Mouse (Mus musculus) erythroblast, embryonic 14.5 days (primary cell): ENCODE data around the gene Syt13. TPM values are rescaled to one million over a fixed set of nuclear protein-coding genes. Genes with fewer than 3 reads are reported as not detected.

ENCODE experiments used
- H3K27me3 ChIP-seq: 2 replicates; pipeline ENCODE4 v1.6.1; 2012; ENCODE audit warnings: inconsistent platforms; ENCODE audit not compliant: control insufficient read depth
- H3K36me3 ChIP-seq: 2 replicates; pipeline ENCODE4 v1.6.1; 2012; ENCODE audit warnings: mild to moderate bottlenecking, inconsistent platforms; ENCODE audit not compliant: control insufficient read depth
- H3K4me1 ChIP-seq: 2 replicates; pipeline ENCODE4 v1.6.1; 2012; ENCODE audit warnings: inconsistent platforms; ENCODE audit not compliant: control insufficient read depth
- H3K4me3 ChIP-seq: replicated peaks from 2 replicates; pipeline ENCODE3; 2012; ENCODE audit warnings: moderate library complexity, mild to moderate bottlenecking, inconsistent platforms
- H3K9me3 ChIP-seq: 2 replicates; pipeline ENCODE4 v1.6.1; 2012; ENCODE audit warnings: low read length, inconsistent platforms, mixed read lengths; ENCODE audit not compliant: control insufficient read depth
- GATA1 ChIP-seq: IDR thresholded peaks from 2 replicates; pipeline ENCODE4 v1.6.1; 2012; ENCODE audit warnings: low read length, inconsistent platforms, mixed read lengths
- TAL1 ChIP-seq: IDR thresholded peaks from 3 replicates; pipeline ENCODE4 v1.6.1; 2012; ENCODE audit warnings: low read length, inconsistent platforms, mixed read lengths
- polyA plus RNA-seq: library from polyadenylated mRNA; stranded (reverse); fragments of >175 nt; gene quantifications from 2 replicates; pipeline ENCODE4 v1.2.3, GENCODE M21; 2012

Gene Syt13
- polyA plus RNA-seq, 1 experiment = not detected

- H3K4me1 ChIP-seq = no peaks in the 10 kb centered on the region
- no peaks in the 10 kb centered on the region for H3K36me3 ChIP-seq
- H3K27me3 ChIP-seq = no peaks in the 10 kb centered on the region
- H3K9me3 ChIP-seq = no peaks in the 10 kb centered on the region
- TF ChIP-seq TAL1 (no peak), GATA1 (no peak)
- H3K4me3 ChIP-seq = no peak overlapping the region
Measured at GRCm38 (mm10) chr2:92884976-92885375, 29.9 kb upstream of the Syt13 start.

- no peaks in the 10 kb centered on the region for H3K4me1 ChIP-seq
- no peak overlapping the region for H3K4me3 ChIP-seq
- no peak for TF ChIP-seq GATA1
- TF ChIP-seq TAL1 = no peak
- no peaks in the 10 kb centered on the region for H3K9me3 ChIP-seq
- no peaks in the 10 kb centered on the region for H3K27me3 ChIP-seq
- H3K36me3 ChIP-seq = no peaks in the 10 kb centered on the region
Measured at GRCm38 (mm10) chr2:92886862-92887261, 28.0 kb upstream of the Syt13 start.

- no peaks in the 10 kb centered on the region for H3K27me3 ChIP-seq
- no peak overlapping the region for H3K4me3 ChIP-seq
- H3K4me1 ChIP-seq = no peaks in the 10 kb centered on the region
- H3K36me3 ChIP-seq = no peaks in the 10 kb centered on the region
- TF ChIP-seq GATA1 (no peak), TAL1 (no peak)
- H3K9me3 ChIP-seq = no peaks in the 10 kb centered on the region
Measured at GRCm38 (mm10) chr2:92892524-92892923, 22.4 kb upstream of the Syt13 start.

- no peaks in the 10 kb centered on the region for H3K4me1 ChIP-seq
Measured at GRCm38 (mm10) chr2:92903650-92904049, 11.2 kb upstream of the Syt13 start.

GRCm38 (mm10) chr2:92904307-92904859 lies 10.5 kb upstream of the Syt13 start:
- H3K36me3 ChIP-seq = no peaks in the 10 kb centered on the region
- H3K9me3 ChIP-seq = no peaks in the 10 kb centered on the region
- TF ChIP-seq GATA1 (peak; percentile 43; the same call in 1 of the 2 replicates), TAL1 (no peak)
- H3K4me1 ChIP-seq = no peaks in the 10 kb centered on the region
- no peak overlapping the region for H3K4me3 ChIP-seq
- H3K27me3 ChIP-seq = no peaks in the 10 kb centered on the region

More at GRCm38 (mm10) chr2:92903650-92904049, 11.2 kb upstream of the Syt13 start:
- no peak overlapping the region for H3K4me3 ChIP-seq
- no peaks in the 10 kb centered on the region for H3K27me3 ChIP-seq
- no peaks in the 10 kb centered on the region for H3K36me3 ChIP-seq
- TF ChIP-seq GATA1 (no peak), TAL1 (no peak)
- H3K9me3 ChIP-seq = no peaks in the 10 kb centered on the region

GRCm38 (mm10) chr2:92910371-92910770 lies 4.5 kb upstream of the Syt13 start:
- Histone ChIP-seq H3K27me3 (peaks cover 26% of the 10 kb centered on the region), H3K4me3 (no peak overlapping the region), H3K4me1 (no peaks in the 10 kb centered on the region; the same call in none of the 2 replicates), H3K36me3 (no peaks in the 10 kb centered on the region), H3K9me3 (no peaks in the 10 kb centered on the region)
- TF ChIP-seq GATA1 (no peak), TAL1 (no peak)

GRCm38 (mm10) chr2:92912312-92912711 lies 2.6 kb upstream of the Syt13 start:
- no peaks in the 10 kb centered on the region; the same call in none of the 2 replicates for H3K4me1 ChIP-seq
- H3K27me3 ChIP-seq = peaks cover 45% of the 10 kb centered on the region
- no peaks in the 10 kb centered on the region for H3K9me3 ChIP-seq
- no peaks in the 10 kb centered on the region for H3K36me3 ChIP-seq
- TF ChIP-seq GATA1 = no peak
- TF ChIP-seq TAL1 = no peak
- no peak overlapping the region for H3K4me3 ChIP-seq

- peaks cover 48% of the 10 kb centered on the region for H3K27me3 ChIP-seq
- no peaks in the 10 kb centered on the region for H3K36me3 ChIP-seq
- no peaks in the 10 kb centered on the region; the same call in none of the 2 replicates for H3K4me1 ChIP-seq
- H3K9me3 ChIP-seq = no peaks in the 10 kb centered on the region
- TF ChIP-seq GATA1 (no peak), TAL1 (no peak)
- no peak overlapping the region for H3K4me3 ChIP-seq
Measured at GRCm38 (mm10) chr2:92913295-92913694, 1.6 kb upstream of the Syt13 start.

GRCm38 (mm10) chr2:92915659-92916631 lies 1.0 kb downstream of the Syt13 start:
- H3K4me3 ChIP-seq = no peak overlapping the region
- no peaks in the 10 kb centered on the region for H3K9me3 ChIP-seq
- H3K27me3 ChIP-seq = peaks cover 48% of the 10 kb centered on the region
- TF ChIP-seq TAL1 = no peak
- no peak for TF ChIP-seq GATA1
- no peaks in the 10 kb centered on the region for H3K36me3 ChIP-seq
- no peaks in the 10 kb centered on the region; the same call in none of the 2 replicates for H3K4me1 ChIP-seq
